Mouse (Mus musculus): ENCODE results near the gene Tnfsf18.

DNA sequence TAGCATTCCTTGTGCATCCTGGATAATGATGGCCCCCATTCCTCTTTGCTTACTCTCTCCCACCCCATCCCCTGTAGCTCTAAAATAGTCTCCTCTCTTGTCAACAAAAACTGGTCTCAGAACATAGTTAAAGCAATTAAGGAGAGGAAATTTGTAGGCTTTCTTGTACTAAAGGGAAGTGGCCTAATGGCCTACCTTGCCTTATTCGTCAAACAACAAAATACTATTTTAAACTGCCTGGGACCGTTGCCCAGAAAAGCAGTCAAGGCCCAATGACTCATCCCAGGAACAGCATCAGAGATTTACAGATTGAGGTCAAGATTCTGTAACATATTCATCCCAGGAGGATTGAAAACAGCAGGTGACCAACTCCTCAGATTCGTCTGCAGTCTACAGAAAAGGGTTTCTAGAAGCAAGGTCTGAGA lies 13.2 kb downstream of the Tnfsf18 start:
- TF ChIP-seq MAX (IDR thresholded peaks at IDR 0.05) = no peak
- no peak for TF ChIP-seq CTCF (IDR thresholded peaks at IDR 0.05; ENCODE audit: control insufficient read depth, insufficient read depth, insufficient read length)
- peak; percentile 31 for TF ChIP-seq USF1 (IDR thresholded peaks at IDR 0.05; ENCODE audit: low read depth)
- TF ChIP-seq MYOD1 (IDR thresholded peaks at IDR 0.05; ENCODE audit: control insufficient read depth, insufficient read length, low read depth) = peak; percentile 80
- TF ChIP-seq MYOG (IDR thresholded peaks at IDR 0.05; ENCODE audit: control insufficient read depth, extremely low read depth, insufficient read length) = no peak
- peak; percentile 90 for TF ChIP-seq FOSL1 (IDR thresholded peaks at IDR 0.05; ENCODE audit: insufficient read depth, low read length, poor library complexity, severe bottlenecking)
